Comparison of ENCODE assay signal across 8 mouse cellular contexts in the genomic region with DNA sequence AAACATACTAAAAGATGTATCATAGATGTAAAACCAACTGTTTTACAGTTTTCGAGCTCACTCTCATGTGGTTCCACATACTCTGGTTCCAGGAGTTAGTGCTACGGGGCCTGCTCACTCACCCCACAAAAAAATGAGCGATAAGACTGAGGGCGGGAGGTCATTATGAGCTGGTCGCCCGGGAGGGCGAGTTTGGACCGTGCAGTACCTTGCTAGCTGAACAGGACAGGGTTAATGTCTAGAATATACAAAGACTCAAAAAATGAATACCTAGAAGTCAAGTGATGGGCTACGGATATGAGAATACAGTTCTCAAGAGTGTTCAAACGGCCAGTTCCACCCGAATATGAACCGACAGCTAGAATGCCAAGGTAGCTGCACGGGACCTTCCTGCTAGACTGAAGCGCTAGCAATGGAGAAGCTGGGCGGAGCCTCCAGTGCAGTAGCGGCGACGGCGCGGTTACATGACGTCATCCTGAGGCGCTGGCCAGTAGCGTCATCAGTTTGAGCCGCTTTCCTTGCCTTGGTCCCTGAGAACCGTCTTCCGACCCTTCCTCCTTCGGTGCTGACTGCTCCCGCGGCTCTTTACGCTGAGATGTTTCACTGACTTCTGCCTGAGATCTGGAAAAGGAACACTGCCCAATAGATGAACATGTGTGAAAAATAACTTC. TPM values are rescaled to one million over a fixed set of nuclear protein-coding genes. Genes with fewer than 3 reads are reported as not detected.
DNase-seq lines count a peak whose midpoint lies in the region; ATAC-seq and TF ChIP-seq lines count a peak whose summit lies in the region.

No protein-coding gene starts in this region.

- TF ChIP-seq CTCF in cortical plate, adult 2 months (IDR thresholded peaks at IDR 0.05; ENCODE audit: extremely low read depth, insufficient read depth, low read length) = no peak

- peaks cover 26% of the 10 kb centered on the region for H3K27me3 ChIP-seq in megakaryocyte, embryonic 14.5 days (replicated peaks)

- H3K27ac ChIP-seq in cortical plate, adult 2 months (ENCODE audit: insufficient read depth, low read length) = 0 out of 2 replicates have a peak overlapping the region, but pooled peaks have one; percentile 22

- H3K4me3 ChIP-seq in cortical plate, adult 2 months (ENCODE audit: insufficient read depth, low read length) = peak overlapping the region; percentile 52
- H3K4me3 ChIP-seq in megakaryocyte, embryonic 14.5 days (replicated peaks) = peak overlapping the region; percentile 94

- TF ChIP-seq POLR2A in cortical plate, adult 2 months (IDR thresholded peaks at IDR 0.05; ENCODE audit: extremely low read depth, insufficient read depth, low read length) = peak; percentile 99

- peaks cover 2% of the 10 kb centered on the region; the same call in 1 of the 2 replicates for H3K4me1 ChIP-seq in cortical plate, adult 2 months (ENCODE audit: control insufficient read depth, insufficient read depth, low read length)
- peaks cover 20% of the 10 kb centered on the region for H3K4me1 ChIP-seq in megakaryocyte, embryonic 14.5 days

- DNase-seq in gastrocnemius, adult 8-10 months (ENCODE audit: low spot score in 2 of 2) = peak; percentile 89
- DNase-seq in hindlimb bud, embryonic 11.5 days (ENCODE audit: extremely low spot score, low read depth, low spot score) = peak; percentile 86
- DNase-seq in left cerebral cortex, adult 8-10 months (ENCODE audit: low spot score in 2 of 2) = peak; percentile 94 to 99
- peak; percentile 98 for DNase-seq in right cerebral cortex, postnatal 10 days (ENCODE audit: low spot score in 2 of 2)
- DNase-seq in urinary bladder, postnatal 25 days (ENCODE audit: low spot score) = peak; percentile 94

- ATAC-seq in activated CD4-positive, CD25-positive, alpha-beta regulatory T cell, adult 4 months = peak; percentile 96

- no peaks in the 10 kb centered on the region for H3K9me3 ChIP-seq in megakaryocyte, embryonic 14.5 days

- H3K36me3 ChIP-seq in megakaryocyte, embryonic 14.5 days (replicated peaks; ENCODE audit: low read length) = no peaks in the 10 kb centered on the region

RNA-seq across cellular contexts. Expression of a gene that starts 29.4 kb away (rescaled TPM):
- not detected for polyA plus RNA-seq in activated CD4-positive, CD25-positive, alpha-beta regulatory T cell, adult 4 months (2017; shearing (Covaris generic))
- polyA plus RNA-seq in cortical plate, adult 2 months (2012; rRNA removed) = 8.6 and 9.6 TPM in 2 replicates
- not detected for total RNA-seq in gastrocnemius, adult 8-10 months (2022)
- 10 to 100 TPM; 11.8 to 18.2 (median 15.8) TPM for total RNA-seq in left cerebral cortex, adult 8-10 months (2022)
- not detected in 2 replicates for polyA plus RNA-seq in megakaryocyte, embryonic 14.5 days (2012; ENCODE audit: insufficient read depth, low replicate concordance)

RNA-seq across cellular contexts. Expression of a gene that starts 32.7 kb away (rescaled TPM):
- polyA plus RNA-seq in activated CD4-positive, CD25-positive, alpha-beta regulatory T cell, adult 4 months (2017; shearing (Covaris generic)) = 10 to 100 TPM; 11.0 to 12.6 TPM
- polyA plus RNA-seq in cortical plate, adult 2 months (2012; rRNA removed) = 16.8 and 18.6 TPM in 2 replicates
- 10 to 100 TPM in 1 of 4 experiments, 1 to 10 TPM in 3; 8.4 to 11.4 (median 9.1) TPM for total RNA-seq in gastrocnemius, adult 8-10 months (2022)
- 10 to 100 TPM; 20.6 to 22.3 (median 21.4) TPM for total RNA-seq in left cerebral cortex, adult 8-10 months (2022)
- 0.79 and 6.6 TPM in 2 replicates for polyA plus RNA-seq in megakaryocyte, embryonic 14.5 days (2012; ENCODE audit: insufficient read depth, low replicate concordance)

RNA-seq across cellular contexts. Expression of a gene that starts 32.9 kb away (rescaled TPM):
- polyA plus RNA-seq in activated CD4-positive, CD25-positive, alpha-beta regulatory T cell, adult 4 months (2017; shearing (Covaris generic)) = 10 to 100 TPM; 40.2 to 44.3 TPM
- polyA plus RNA-seq in cortical plate, adult 2 months (2012; rRNA removed) = 30.8 and 33.3 TPM in 2 replicates
- 10 to 100 TPM; 21.9 to 30.1 (median 24.6) TPM for total RNA-seq in gastrocnemius, adult 8-10 months (2022)
- 10 to 100 TPM; 27.9 to 34.0 (median 29.9) TPM for total RNA-seq in left cerebral cortex, adult 8-10 months (2022)
- 1.5 and 3.9 TPM in 2 replicates for polyA plus RNA-seq in megakaryocyte, embryonic 14.5 days (2012; ENCODE audit: insufficient read depth, low replicate concordance)

Comparison
In these comparisons a context has a peak if more than half of its experiments do, and no peak if none do; other contexts are left out.
1. Peak in every context shown above with its lines: DNase-seq, ATAC-seq, H3K4me3 ChIP-seq and H3K27ac ChIP-seq.